ENCODE assay signal across 9 mouse cellular contexts in the genomic region with DNA sequence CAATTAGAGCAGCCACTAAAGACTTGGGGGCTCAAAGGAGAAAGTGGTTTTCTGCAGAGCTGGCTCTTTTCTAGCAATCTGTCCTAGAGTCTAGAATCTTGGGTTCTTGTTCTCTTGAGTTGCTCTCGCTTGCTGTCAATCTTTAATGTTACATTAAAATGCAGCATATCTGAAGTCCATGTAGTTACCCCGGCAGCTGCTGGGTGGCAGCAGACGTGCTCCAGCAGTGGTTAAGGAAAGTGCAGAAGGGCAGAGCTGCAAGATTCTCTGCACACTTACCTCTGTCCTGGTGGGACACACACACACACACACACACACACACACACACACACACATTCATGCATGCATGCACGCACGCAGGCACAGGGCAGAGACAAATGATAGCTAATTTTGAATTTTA.
DNase-seq lines count a peak whose midpoint lies in the region; ATAC-seq and TF ChIP-seq lines count a peak whose summit lies in the region.
"Had no signal": no experiment of that assay in that cellular context is flagged by ENCODE, and none has a peak within 500 bp of the region (broad histone marks: within the 10 kb centered on the region; RNA-seq: fewer than 3 reads in every experiment).

No protein-coding gene starts in this region.

- DNase-seq in heart, postnatal 4 days, result peak; percentile 19
- no peak for DNase-seq in heart, adult 9 months (ENCODE audit: low spot score in 2 of 2)
- DNase-seq in urinary bladder, postnatal 36 days (ENCODE audit: low spot score in 2 of 2), result peak; percentile 15 to 23
- DNase-seq in urinary bladder, postnatal 4 days (ENCODE audit: low spot score in 2 of 2), result no peak
- DNase-seq in kidney, postnatal 36 days, result peak; percentile 23 to 72
- DNase-seq in stomach, postnatal 0 days (ENCODE audit: low spot score), result peak; percentile 44
- DNase-seq in adrenal gland, postnatal 10 days, result no peak

- ATAC-seq in stomach, postnatal 0 days (ENCODE audit: low FRiP score, low TSS enrichment), result no peak; the same call in 1 of the 2 replicates
- no peak for ATAC-seq in forebrain, embryonic 12.5 days (ENCODE audit: low FRiP score)

- no peak for TF ChIP-seq EP300 in stomach, postnatal 0 days (optimal IDR thresholded peaks at IDR 0.05)

- no peak overlapping the region for H3K4me3 ChIP-seq in stomach, postnatal 0 days (ENCODE audit: low read depth, low read length)
- no peak overlapping the region for H3K4me3 ChIP-seq in forebrain, embryonic 12.5 days (replicated peaks)
- H3K4me3 ChIP-seq: myocyte had no signal

- H3K4me1 ChIP-seq in stomach, postnatal 0 days (replicated peaks; ENCODE audit: control insufficient read depth, insufficient read depth), result no peaks in the 10 kb centered on the region
- H3K4me1 ChIP-seq in forebrain, embryonic 12.5 days, result peaks cover 5% of the 10 kb centered on the region; the same call in 1 of the 2 replicates

- H3K27me3 ChIP-seq in stomach, postnatal 0 days (ENCODE audit: control insufficient read depth, insufficient read depth, low read length), result no peaks in the 10 kb centered on the region
- H3K27me3 ChIP-seq in forebrain, embryonic 12.5 days, result no peaks in the 10 kb centered on the region

- no peak overlapping the region for H3K4me2 ChIP-seq in stomach, postnatal 0 days (replicated peaks; ENCODE audit: low read depth)
- H3K4me2 ChIP-seq in forebrain, embryonic 12.5 days, result no peak overlapping the region

- H3K36me3 ChIP-seq in stomach, postnatal 0 days (ENCODE audit: control insufficient read depth, insufficient read depth, low read length), result no peaks in the 10 kb centered on the region
- H3K36me3 ChIP-seq in forebrain, embryonic 12.5 days (replicated peaks), result no peaks in the 10 kb centered on the region

- 61% methylated on average over 5 of the region's 5 CpGs for WGBS in stomach, postnatal 0 days
- WGBS in forebrain, embryonic 12.5 days, result 67% methylated on average over 5 of the region's 5 CpGs

- peak; percentile 71 for TF ChIP-seq CTCF in stomach, postnatal 0 days (IDR thresholded peaks at IDR 0.05; ENCODE audit: low read depth)

- H3K27ac ChIP-seq in stomach, postnatal 0 days (replicated peaks), result no peak overlapping the region
- H3K27ac ChIP-seq in forebrain, embryonic 12.5 days, result no peak overlapping the region

- H3K9me3 ChIP-seq in stomach, postnatal 0 days (ENCODE audit: control insufficient read depth, low read length), result no peaks in the 10 kb centered on the region
- H3K9me3 ChIP-seq in forebrain, embryonic 12.5 days, result no peaks in the 10 kb centered on the region

- H3K9ac ChIP-seq in stomach, postnatal 0 days (ENCODE audit: low read length), result no peak overlapping the region
- H3K9ac ChIP-seq in forebrain, embryonic 12.5 days, result no peak overlapping the region

Comparison
In these comparisons a context has a peak if more than half of its experiments do, and no peak if none do; other contexts are left out.
1. DNase-seq: peak in heart, postnatal 4 days (single experiment), urinary bladder, postnatal 36 days (2 of 2), kidney, postnatal 36 days (2 of 2) and stomach, postnatal 0 days (single experiment); none in heart, adult 9 months (0 of 2), urinary bladder, postnatal 4 days (0 of 2) and adrenal gland, postnatal 10 days (single experiment).